Mouse (Mus musculus): ENCODE data around the gene Asic5. TPM values are rescaled to one million over a fixed set of nuclear protein-coding genes. Genes with fewer than 3 reads are reported as not detected.

Asic5 gene
- polyA plus RNA-seq, 1 experiment from 2014 or later = 1.3 TPM

GRCm38 (mm10) chr3:81976102-81976501, 6.0 kb upstream of the Asic5 start, which contains the start of gene Tdo2:
Gene Tdo2 (minus strand): TSS chr3:81976202.
- no peak within 1 kb of the TSS for H3K9ac ChIP-seq (ENCODE audit: low read depth, low read length)
- H3K4me2 ChIP-seq (replicated peaks; ENCODE audit: low read depth) = no peak within 1 kb of the TSS
- no peak for TF ChIP-seq CTCF (IDR thresholded peaks at IDR 0.05; ENCODE audit: low read depth)
- no peak within 1 kb of the TSS for H3K27ac ChIP-seq (ENCODE audit: low read depth, low read length)
- no peaks in the 10 kb centered on the region for H3K36me3 ChIP-seq (ENCODE audit: control insufficient read depth, insufficient read depth)
- H3K4me3 ChIP-seq (ENCODE audit: low read depth, low read length) = no peak within 1 kb of the TSS
- H3K4me1 ChIP-seq (replicated peaks; ENCODE audit: control insufficient read depth, insufficient read depth, low read length) = no peaks in the 10 kb centered on the region; the same call in 1 of the 2 replicates
- ATAC-seq = no peak
- H3K9me3 ChIP-seq (ENCODE audit: control insufficient read depth) = no peaks in the 10 kb centered on the region
- no peaks in the 10 kb centered on the region for H3K27me3 ChIP-seq (replicated peaks; ENCODE audit: control insufficient read depth, insufficient read depth, low read length)

- Histone ChIP-seq H3K27ac (ENCODE audit: low read depth, low read length) (no peak overlapping the region), H3K4me3 (ENCODE audit: low read depth, low read length) (no peak overlapping the region), H3K9me3 (ENCODE audit: control insufficient read depth) (no peaks in the 10 kb centered on the region), H3K4me2 (replicated peaks; ENCODE audit: low read depth) (no peak overlapping the region), H3K9ac (ENCODE audit: low read depth, low read length) (no peak overlapping the region), H3K27me3 (replicated peaks; ENCODE audit: control insufficient read depth, insufficient read depth, low read length) (no peaks in the 10 kb centered on the region), H3K36me3 (ENCODE audit: control insufficient read depth, insufficient read depth) (no peaks in the 10 kb centered on the region), H3K4me1 (replicated peaks; ENCODE audit: control insufficient read depth, insufficient read depth, low read length) (no peaks in the 10 kb centered on the region)
- no peak for ATAC-seq
- no peak for TF ChIP-seq CTCF (IDR thresholded peaks at IDR 0.05; ENCODE audit: low read depth)
- 82% methylated on average over 5 of the region's 5 CpGs for WGBS
Measured at GRCm38 (mm10) chr3:81981576-81981975, 514 bp upstream of the Asic5 start.

GRCm38 (mm10) chr3:81983120-81983895, 1.2 kb downstream of the Asic5 start:
- Histone ChIP-seq H3K4me1 (replicated peaks; ENCODE audit: control insufficient read depth, insufficient read depth, low read length) (no peaks in the 10 kb centered on the region), H3K9ac (ENCODE audit: low read depth, low read length) (no peak overlapping the region), H3K9me3 (ENCODE audit: control insufficient read depth) (no peaks in the 10 kb centered on the region), H3K4me2 (replicated peaks; ENCODE audit: low read depth) (no peak overlapping the region), H3K36me3 (ENCODE audit: control insufficient read depth, insufficient read depth) (no peaks in the 10 kb centered on the region), H3K4me3 (ENCODE audit: low read depth, low read length) (no peak overlapping the region), H3K27ac (ENCODE audit: low read depth, low read length) (no peak overlapping the region), H3K27me3 (replicated peaks; ENCODE audit: control insufficient read depth, insufficient read depth, low read length) (no peaks in the 10 kb centered on the region)
- peak; percentile 84 for ATAC-seq
- TF ChIP-seq CTCF (IDR thresholded peaks at IDR 0.05; ENCODE audit: low read depth) = no peak
- WGBS = 66% methylated on average over 8 of the region's 8 CpGs

- H3K27ac ChIP-seq (ENCODE audit: low read depth, low read length) = no peak overlapping the region
- H3K4me1 ChIP-seq (replicated peaks; ENCODE audit: control insufficient read depth, insufficient read depth, low read length) = no peaks in the 10 kb centered on the region
- ATAC-seq = no peak
- no peak overlapping the region for H3K4me2 ChIP-seq (replicated peaks; ENCODE audit: low read depth)
- no peaks in the 10 kb centered on the region for H3K27me3 ChIP-seq (replicated peaks; ENCODE audit: control insufficient read depth, insufficient read depth, low read length)
- no peak overlapping the region for H3K4me3 ChIP-seq (ENCODE audit: low read depth, low read length)
- no peaks in the 10 kb centered on the region for H3K36me3 ChIP-seq (ENCODE audit: control insufficient read depth, insufficient read depth)
- no peak for TF ChIP-seq CTCF (IDR thresholded peaks at IDR 0.05; ENCODE audit: low read depth)
- no peak overlapping the region for H3K9ac ChIP-seq (ENCODE audit: low read depth, low read length)
- 60% methylated on average over 1 of the region's 1 CpGs for WGBS
- H3K9me3 ChIP-seq (ENCODE audit: control insufficient read depth) = no peaks in the 10 kb centered on the region
Measured at GRCm38 (mm10) chr3:81985100-81985499, 3.0 kb downstream of the Asic5 start.

- whole genome bisulfite sequencing = 69% methylated on average over 2 of the region's 2 CpGs
- H3K27me3 ChIP-seq (replicated peaks; ENCODE audit: control insufficient read depth, insufficient read depth, low read length) = no peaks in the 10 kb centered on the region
- no peaks in the 10 kb centered on the region for H3K9me3 ChIP-seq (ENCODE audit: control insufficient read depth)
- no peaks in the 10 kb centered on the region for H3K36me3 ChIP-seq (ENCODE audit: control insufficient read depth, insufficient read depth)
- TF ChIP-seq CTCF (IDR thresholded peaks at IDR 0.05; ENCODE audit: low read depth) = no peak
- H3K4me3 ChIP-seq (ENCODE audit: low read depth, low read length) = no peak overlapping the region
- no peaks in the 10 kb centered on the region for H3K4me1 ChIP-seq (replicated peaks; ENCODE audit: control insufficient read depth, insufficient read depth, low read length)
- no peak overlapping the region for H3K4me2 ChIP-seq (replicated peaks; ENCODE audit: low read depth)
- no peak overlapping the region for H3K9ac ChIP-seq (ENCODE audit: low read depth, low read length)
- H3K27ac ChIP-seq (ENCODE audit: low read depth, low read length) = no peak overlapping the region
- no peak for ATAC-seq
Measured at GRCm38 (mm10) chr3:81986103-81986502, 4.0 kb downstream of the Asic5 start.

GRCm38 (mm10) chr3:81987628-81988027, 5.5 kb downstream of the Asic5 start:
- Histone ChIP-seq H3K9me3 (ENCODE audit: control insufficient read depth) (no peaks in the 10 kb centered on the region), H3K27ac (ENCODE audit: low read depth, low read length) (no peak overlapping the region), H3K36me3 (ENCODE audit: control insufficient read depth, insufficient read depth) (no peaks in the 10 kb centered on the region), H3K4me2 (replicated peaks; ENCODE audit: low read depth) (no peak overlapping the region), H3K4me1 (replicated peaks; ENCODE audit: control insufficient read depth, insufficient read depth, low read length) (no peaks in the 10 kb centered on the region), H3K9ac (ENCODE audit: low read depth, low read length) (no peak overlapping the region), H3K4me3 (ENCODE audit: low read depth, low read length) (no peak overlapping the region), H3K27me3 (replicated peaks; ENCODE audit: control insufficient read depth, insufficient read depth, low read length) (no peaks in the 10 kb centered on the region)
- no peak for ATAC-seq
- WGBS = 85% methylated on average over 3 of the region's 3 CpGs
- no peak for TF ChIP-seq CTCF (IDR thresholded peaks at IDR 0.05; ENCODE audit: low read depth)
